9 mouse cellular contexts compared by ENCODE assay signal in the genomic region with DNA sequence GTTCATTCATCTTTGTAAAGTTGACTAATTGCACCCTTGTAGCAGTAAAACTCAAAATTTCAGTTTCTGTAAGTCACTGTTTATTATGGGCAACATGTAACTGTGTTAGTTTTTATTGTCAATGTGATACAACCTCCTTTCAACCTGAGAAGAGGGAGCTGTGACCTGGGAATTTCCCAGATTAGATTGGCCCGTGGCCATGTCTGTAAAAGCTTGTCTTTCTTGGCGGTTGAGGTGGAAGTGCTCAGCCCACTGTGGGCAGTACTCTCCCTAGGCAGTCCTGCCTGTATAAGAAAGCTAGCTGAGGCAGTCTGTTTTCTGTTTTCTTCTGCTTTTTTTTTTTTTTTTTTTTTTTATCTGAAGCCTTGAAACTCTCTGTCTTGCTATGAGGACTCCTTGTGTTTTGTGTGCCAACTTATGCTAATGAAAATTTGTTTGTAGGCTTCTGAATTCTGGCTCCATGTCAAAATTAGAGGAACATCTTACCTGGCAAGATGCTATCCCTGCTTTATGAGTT. TPM values are rescaled to one million over a fixed set of nuclear protein-coding genes. Genes with fewer than 3 reads are reported as not detected.
DNase-seq lines count a peak whose midpoint lies in the region; ATAC-seq lines count a peak whose summit lies in the region.
"Had no signal": no experiment of that assay in that cellular context is flagged by ENCODE, and none has a peak within 500 bp of the region (broad histone marks: within the 10 kb centered on the region; RNA-seq: fewer than 3 reads in every experiment).

No protein-coding gene starts in this region.

- H3K9ac ChIP-seq in heart, embryonic 11.5 days (ENCODE audit: low read depth, low read length), result no peak overlapping the region
- H3K9ac ChIP-seq in hindbrain, embryonic 13.5 days, result peak overlapping the region; percentile 96; the same call in 1 of the 2 replicates
- H3K9ac ChIP-seq in midbrain, embryonic 15.5 days, result no peak overlapping the region; the same call in 1 of the 2 replicates

- H3K9me3 ChIP-seq in heart, embryonic 11.5 days (replicated peaks; ENCODE audit: control insufficient read depth, low read length), result no peaks in the 10 kb centered on the region
- no peaks in the 10 kb centered on the region for H3K9me3 ChIP-seq in hindbrain, embryonic 13.5 days
- H3K9me3 ChIP-seq in midbrain, embryonic 15.5 days, result no peaks in the 10 kb centered on the region
- H3K9me3 ChIP-seq: G1E had no signal

- peaks cover under 1% of the 10 kb centered on the region; the same call in 1 of the 2 replicates for H3K36me3 ChIP-seq in heart, embryonic 11.5 days (ENCODE audit: control insufficient read depth, insufficient read depth, low read length)
- peaks cover 13% of the 10 kb centered on the region; the same call in 1 of the 2 replicates for H3K36me3 ChIP-seq in hindbrain, embryonic 13.5 days
- no peaks in the 10 kb centered on the region for H3K36me3 ChIP-seq in midbrain, embryonic 15.5 days (replicated peaks)

- no peaks in the 10 kb centered on the region for H3K27me3 ChIP-seq in heart, embryonic 11.5 days (ENCODE audit: control insufficient read depth, insufficient read depth, low read length)
- H3K27me3 ChIP-seq in hindbrain, embryonic 13.5 days, result no peaks in the 10 kb centered on the region
- no peaks in the 10 kb centered on the region for H3K27me3 ChIP-seq in midbrain, embryonic 15.5 days (replicated peaks)

- peaks cover 7% of the 10 kb centered on the region for H3K4me1 ChIP-seq in heart, embryonic 11.5 days (ENCODE audit: control insufficient read depth, insufficient read depth, low read length)
- peaks cover 34% of the 10 kb centered on the region for H3K4me1 ChIP-seq in hindbrain, embryonic 13.5 days (replicated peaks)
- peaks cover 35% of the 10 kb centered on the region for H3K4me1 ChIP-seq in midbrain, embryonic 15.5 days

- WGBS in heart, embryonic 11.5 days (ENCODE audit: insufficient replicate concordance), result 56% methylated on average over 2 of the region's 2 CpGs
- 90% methylated on average over 2 of the region's 2 CpGs for WGBS in hindbrain, embryonic 13.5 days
- 76% methylated on average over 2 of the region's 2 CpGs for WGBS in midbrain, embryonic 15.5 days

- H3K4me2 ChIP-seq in heart, embryonic 11.5 days, result peak overlapping the region; percentile 81
- peak overlapping the region; percentile 65 for H3K4me2 ChIP-seq in hindbrain, embryonic 13.5 days
- peak overlapping the region; percentile 77 for H3K4me2 ChIP-seq in midbrain, embryonic 15.5 days

- H3K4me3 ChIP-seq in heart, embryonic 11.5 days (ENCODE audit: low read depth, low read length), result peak overlapping the region; percentile 10; the same call in 1 of the 2 replicates
- H3K4me3 ChIP-seq in hindbrain, embryonic 13.5 days, result peak overlapping the region; percentile 94
- H3K4me3 ChIP-seq in midbrain, embryonic 15.5 days, result peak overlapping the region; percentile 97

- no peak for DNase-seq in heart, adult 9 months (ENCODE audit: low spot score in 2 of 2)
- peak; percentile 23 for DNase-seq in cerebellum, adult 8-10 months
- DNase-seq in left cerebral cortex, adult 9 months (ENCODE audit: low spot score in 2 of 2), result no peak
- DNase-seq in lung, postnatal 14 days, result no peak

- no peak for ATAC-seq in heart, embryonic 11.5 days (replicated peaks; ENCODE audit: insufficient number of reproducible peaks, low FRiP score, low TSS enrichment)
- no peak for ATAC-seq in hindbrain, embryonic 13.5 days (ENCODE audit: low FRiP score)
- ATAC-seq in midbrain, embryonic 15.5 days (replicated peaks), result no peak
- no peak for ATAC-seq in frontal cortex, adult (ENCODE audit: low TSS enrichment)

- no peak overlapping the region for H3K27ac ChIP-seq in heart, embryonic 11.5 days (ENCODE audit: low read depth, low read length)
- H3K27ac ChIP-seq in hindbrain, embryonic 13.5 days, result no peak overlapping the region
- H3K27ac ChIP-seq in midbrain, embryonic 15.5 days, result peak overlapping the region; percentile 97; the same call in 1 of the 2 replicates

RNA-seq across cellular contexts. Expression of a gene that starts 2.1 kb away (rescaled TPM):
- polyA plus RNA-seq in heart, embryonic 11.5 days (2014; fragmentation: Nextera tagmentation; extraction: Ambion mirVana), result 87.3 and 90.0 TPM in 2 replicates
- 117 and 131 TPM in 2 replicates for polyA plus RNA-seq in hindbrain, embryonic 13.5 days (2015; fragmentation: Nextera tagmentation; extraction: Ambion mirVana)
- 124 and 135 TPM in 2 replicates for polyA plus RNA-seq in midbrain, embryonic 15.5 days (2015; fragmentation: Nextera tagmentation; extraction: Ambion mirVana)

Comparison
In these comparisons a context has a peak if more than half of its experiments do, and no peak if none do; other contexts are left out.
1. H3K4me3 ChIP-seq: peak in every context shown above with its lines; median percentile 97 in midbrain, embryonic 15.5 days; 94 in hindbrain, embryonic 13.5 days; 10 in heart, embryonic 11.5 days.